Mouse (Mus musculus) spleen, adult 2 months (tissue): ENCODE measurements around the gene S1pr1.

Experiments
- CTCF ChIP-seq: fragments of 200-500 bp; IDR thresholded peaks from 2 replicates; pipeline ENCODE4 v1.5.1; 2011; ENCODE audit warnings: mild to moderate bottlenecking, inconsistent platforms; ENCODE audit not compliant: insufficient read depth, insufficient read length, insufficient replicate concordance; ENCODE audit errors: extremely low read depth
- POLR2A ChIP-seq: fragments of 200-500 bp; IDR thresholded peaks from 2 replicates; pipeline ENCODE4 v1.6.1; 2011; ENCODE audit warnings: low read depth, low read length, inconsistent platforms

DNA sequence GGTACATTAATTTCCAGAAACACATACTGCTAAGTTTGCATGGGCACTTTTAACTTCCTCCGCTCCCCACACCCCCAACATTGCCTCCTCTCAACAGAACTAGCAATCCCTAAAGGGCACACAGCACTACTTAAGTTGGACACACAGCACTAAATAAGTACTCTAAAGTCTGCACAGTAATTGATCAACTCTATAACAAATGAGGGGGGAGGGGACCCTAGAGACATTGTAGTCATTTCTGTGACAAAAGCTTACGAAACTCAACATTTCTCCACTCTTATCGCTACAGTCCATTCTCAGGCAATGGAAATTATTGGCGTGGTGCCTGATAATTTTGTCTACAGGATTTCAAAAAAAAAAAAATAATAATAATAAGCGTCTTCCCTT is 830 bp downstream of the S1pr1 start:
- no peak for TF ChIP-seq CTCF
- TF ChIP-seq POLR2A: no peak
